Mouse (Mus musculus) hindbrain, postnatal 0 days (tissue): Measurements from ENCODE around the gene Cd163l1. TPM values are rescaled to one million over a fixed set of nuclear protein-coding genes. Genes with fewer than 3 reads are reported as not detected.
A peak's percentile ranks its signal among the peaks of the same experiment; 100 is the strongest.

Experiments
- ATAC-seq: fragments of 200-750 bp; cut with Nextera tagmentation; 2 replicates; pipeline ENCODE4 v1.8.0; 2017; ENCODE audit warnings: mild to moderate bottlenecking, moderate TSS enrichment, moderate library complexity
- DNase-seq: peaks from one replicate; pipeline ENCODE4 v3.0.0-alpha.2; 2015; ENCODE audit warnings: low spot score
- H3K27ac ChIP-seq: fragments of 300-500 bp; sonication (generic); 2 replicates; pipeline ENCODE4 v1.5.1; 2014; ENCODE audit warnings: mild to moderate bottlenecking
- H3K27me3 ChIP-seq: fragments of 300-500 bp; sonication (generic); 2 replicates; pipeline ENCODE4 v1.6.1; 2014; ENCODE audit warnings: low read length, mixed read lengths; ENCODE audit not compliant: insufficient read depth
- H3K36me3 ChIP-seq: fragments of 300-500 bp; sonication (generic); 2 replicates; pipeline ENCODE4 v1.6.1; 2014; ENCODE audit warnings: low read length, mixed read lengths; ENCODE audit not compliant: insufficient read depth
- H3K4me1 ChIP-seq: fragments of 300-500 bp; sonication (generic); 2 replicates; pipeline ENCODE4 v1.6.1; 2014; ENCODE audit warnings: antibody characterized with exemption, low read length, mixed read lengths; ENCODE audit not compliant: insufficient read depth
- H3K4me2 ChIP-seq: fragments of 300-500 bp; sonication (generic); 2 replicates; pipeline ENCODE4 v1.6.1; 2014; ENCODE audit warnings: low read depth, mild to moderate bottlenecking, low read length, moderate library complexity, mixed read lengths
- H3K4me3 ChIP-seq: fragments of 300-500 bp; sonication (generic); 2 replicates; pipeline ENCODE4 v1.5.1; 2014; ENCODE audit warnings: low read length
- H3K9ac ChIP-seq: fragments of 300-500 bp; sonication (generic); replicated peaks from 2 replicates; pipeline ENCODE4 v1.6.1; 2014; ENCODE audit warnings: mild to moderate bottlenecking, low read length, moderate library complexity, mixed read lengths
- H3K9me3 ChIP-seq: fragments of 300-500 bp; sonication (generic); 2 replicates; pipeline ENCODE4 v1.6.1; 2016; ENCODE audit warnings: low read length, mixed read lengths
- CTCF ChIP-seq: IDR thresholded peaks from 2 replicates; pipeline ENCODE4 v1.5.1; 2016; ENCODE audit warnings: antibody characterized with exemption, control low read depth, low read depth
- WGBS: fragments of 180-500 bp; shearing (Covaris S2); extraction: QIAGEN DNeasy Blood & Tissue Kit; methylation state at CpG from one replicate; pipeline ENCODE4 v1.1.7; 2014; 5-methylcytosine and 5-hydroxymethylcytosine counted together
- polyA plus RNA-seq: library from polyadenylated mRNA; unstranded; fragments of >200 nt; fragmentation: Nextera tagmentation; extraction: Ambion mirVana; gene quantifications from 2 replicates; pipeline ENCODE4 v1.2.1, GENCODE M21; 2015
- total RNA-seq: library from RNA; depleted of rRNA; stranded (reverse); fragments of >200 nt; gene quantifications from 2 replicates; pipeline ENCODE4 v1.2.3, GENCODE M21; 2014; rRNA removed

Cd163l1 gene
- total RNA-seq (not detected in 2 replicates), polyA plus RNA-seq (not detected in 2 replicates)

DNA sequence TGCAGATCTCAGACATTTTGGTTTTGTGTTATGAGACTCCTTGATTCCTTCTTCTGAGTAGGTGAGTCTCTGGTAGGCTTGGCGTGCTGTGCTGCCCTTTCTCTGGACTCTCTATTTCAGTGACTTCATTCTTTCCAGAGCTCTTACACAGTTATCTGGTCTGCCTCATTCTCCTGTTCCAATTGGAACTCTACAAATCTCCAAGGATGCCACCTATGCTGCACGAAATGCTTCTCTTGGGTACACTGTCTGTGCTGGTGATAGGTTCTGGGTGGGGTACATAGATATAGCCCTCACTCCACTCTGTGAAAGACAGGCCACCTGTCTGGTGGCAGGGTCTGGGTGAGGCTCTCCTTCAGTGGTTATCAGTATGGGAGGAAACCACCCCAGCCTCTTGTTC is at the start of gene Cd163l1:
Gene Cd163l1, plus strand, starts transcription at position 301 of the 400 bp plus-strand sequence.
- WGBS = 84% methylated on average over 2 of the region's 2 CpGs

DNA sequence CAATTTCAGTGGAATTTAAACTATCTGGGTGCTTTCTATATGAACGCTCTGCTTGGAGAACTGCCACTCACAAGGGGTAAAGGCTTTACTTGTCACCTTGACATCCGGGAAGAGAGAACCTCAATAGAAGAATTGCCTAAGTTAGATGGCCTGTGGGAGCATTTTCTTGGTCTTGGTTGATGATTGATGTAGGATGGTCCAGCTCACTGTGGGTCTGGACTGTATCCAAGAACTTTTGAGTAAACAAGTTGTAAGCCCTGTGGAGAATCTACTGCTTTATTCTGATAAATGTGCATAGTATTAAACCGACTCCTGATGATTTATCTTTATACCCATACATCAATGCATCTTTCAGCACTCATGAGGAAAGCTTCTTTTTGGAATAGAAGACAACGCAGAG is 48.7 kb upstream of the Cd163l1 start:
- Histone ChIP-seq H3K4me2 (no peak overlapping the region), H3K4me3 (no peak overlapping the region), H3K36me3 (no peaks in the 10 kb centered on the region), H3K27ac (no peak overlapping the region), H3K9ac (no peak overlapping the region), H3K27me3 (no peaks in the 10 kb centered on the region), H3K9me3 (no peaks in the 10 kb centered on the region), H3K4me1 (no peaks in the 10 kb centered on the region)
- no peak for DNase-seq
- ATAC-seq = no peak
- TF ChIP-seq CTCF = no peak
- 81% methylated on average over 4 of the region's 4 CpGs for WGBS

More for the DNA sequence above, at the start of gene Cd163l1:
- no peak for TF ChIP-seq CTCF
- H3K27ac ChIP-seq = no peak within 1 kb of the TSS
- no peaks in the 10 kb centered on the region for H3K27me3 ChIP-seq
- no peak for DNase-seq
- no peak within 1 kb of the TSS for H3K9ac ChIP-seq
- no peaks in the 10 kb centered on the region for H3K36me3 ChIP-seq
- H3K4me1 ChIP-seq = no peaks in the 10 kb centered on the region
- H3K4me3 ChIP-seq = no peak within 1 kb of the TSS
- no peaks in the 10 kb centered on the region for H3K9me3 ChIP-seq
- ATAC-seq = no peak
- H3K4me2 ChIP-seq = no peak within 1 kb of the TSS

DNA sequence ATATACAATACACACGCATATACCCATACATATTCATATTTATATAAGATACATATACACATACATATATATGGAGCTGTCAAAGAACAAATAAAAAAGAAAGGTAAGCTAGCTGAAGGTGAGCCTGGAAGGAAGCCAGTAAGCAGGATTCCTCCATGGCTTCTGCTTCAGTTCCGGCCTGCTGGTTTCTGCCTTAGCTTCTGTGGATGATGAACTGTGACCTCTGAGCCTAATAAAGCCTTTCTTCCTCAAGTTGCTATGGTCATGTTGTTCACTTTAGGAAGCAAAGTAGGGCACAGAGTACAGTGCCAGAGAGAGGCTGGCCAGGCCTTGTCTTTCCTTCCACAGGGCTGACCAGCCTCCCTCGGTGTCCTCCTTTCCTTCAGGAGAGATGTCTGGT is 47.2 kb upstream of the Cd163l1 start:
- H3K4me1 ChIP-seq = no peaks in the 10 kb centered on the region
- no peak for DNase-seq

DNA sequence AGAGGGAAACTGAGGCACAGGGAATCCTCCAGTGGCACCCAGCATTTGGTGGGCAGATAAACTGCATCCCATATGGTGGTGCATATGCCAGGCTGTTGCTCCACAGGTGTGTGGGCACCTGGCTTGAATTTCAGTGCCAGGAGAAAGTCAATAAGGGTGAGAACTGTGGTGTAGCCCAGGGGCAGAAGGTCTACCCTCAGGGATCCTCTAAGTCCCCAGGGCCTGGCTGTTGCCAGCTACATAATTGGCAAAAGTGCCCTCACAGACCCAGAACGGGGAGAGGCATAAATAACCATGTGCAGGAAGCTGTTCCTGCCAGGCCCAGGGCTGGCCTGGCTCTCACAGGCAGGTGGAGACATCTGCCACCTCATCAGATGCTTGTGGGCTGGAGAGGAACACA is 45.1 kb upstream of the Cd163l1 start, which contains the start of gene Olfr523:
Gene Olfr523, plus strand, starts transcription at position 282 of the 400 bp plus-strand sequence.
- TF ChIP-seq CTCF = no peak
- no peaks in the 10 kb centered on the region for H3K4me1 ChIP-seq
- no peak within 1 kb of the TSS for H3K4me3 ChIP-seq
- H3K9me3 ChIP-seq = no peaks in the 10 kb centered on the region
- H3K4me2 ChIP-seq = no peak within 1 kb of the TSS
- H3K27me3 ChIP-seq = no peaks in the 10 kb centered on the region
- DNase-seq = peak; percentile 15
- no peak within 1 kb of the TSS for H3K27ac ChIP-seq
- H3K9ac ChIP-seq = no peak within 1 kb of the TSS
- H3K36me3 ChIP-seq = no peaks in the 10 kb centered on the region
- 47% methylated on average over 1 of the region's 1 CpGs for whole genome bisulfite sequencing
- 0 out of 2 replicates have a peak, but pooled peaks have one; percentile 38 for ATAC-seq

More for the DNA sequence above, 47.2 kb upstream of the Cd163l1 start:
- ATAC-seq = no peak
- H3K27ac ChIP-seq = no peak overlapping the region
- H3K4me3 ChIP-seq = no peak overlapping the region
- H3K4me2 ChIP-seq = no peak overlapping the region
- H3K27me3 ChIP-seq = no peaks in the 10 kb centered on the region
- H3K9me3 ChIP-seq = no peaks in the 10 kb centered on the region
- TF ChIP-seq CTCF = no peak
- no peaks in the 10 kb centered on the region for H3K36me3 ChIP-seq
- no peak overlapping the region for H3K9ac ChIP-seq
- 91% methylated on average over 3 of the region's 3 CpGs for WGBS

DNA sequence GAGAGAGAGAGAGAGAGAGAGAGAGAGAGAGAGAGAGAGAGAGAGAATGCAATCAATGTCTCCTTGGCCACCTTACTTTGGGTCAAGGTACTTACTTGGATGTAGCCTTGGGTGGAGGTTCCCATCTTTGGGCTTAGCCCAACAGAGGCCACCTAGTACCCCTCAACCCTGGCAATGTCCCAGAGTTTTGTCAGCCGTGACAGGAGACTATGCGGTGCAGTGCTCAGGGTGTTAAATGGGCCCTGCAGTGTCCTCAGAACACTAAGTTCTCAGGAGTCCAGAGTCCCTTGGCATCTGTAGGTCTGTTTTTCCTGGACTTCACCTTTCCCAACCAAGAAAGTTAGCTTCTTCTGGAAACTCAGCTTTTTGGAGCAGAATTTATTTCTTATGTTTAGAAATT is 38.9 kb upstream of the Cd163l1 start:
- WGBS = 67% methylated on average over 2 of the region's 2 CpGs

DNA sequence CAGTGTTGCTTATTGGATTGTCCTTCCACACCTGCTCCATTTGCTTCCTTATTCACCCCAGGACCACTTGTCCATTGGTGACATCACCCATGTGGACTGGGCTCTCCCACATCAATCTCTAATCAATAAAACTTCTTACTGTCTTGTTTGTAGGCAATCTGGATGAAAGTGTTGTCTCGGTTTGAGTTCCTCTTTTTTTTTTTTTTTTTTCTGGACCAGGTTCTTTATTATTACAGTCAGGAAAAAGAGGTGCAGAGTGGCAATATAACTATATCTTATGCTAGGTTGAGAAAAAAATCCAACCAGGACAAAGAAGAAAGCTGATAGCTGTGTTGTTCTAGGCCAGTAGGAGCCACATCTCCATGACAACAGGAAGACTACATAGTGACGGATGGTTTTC is 37.4 kb upstream of the Cd163l1 start:
- 85% methylated on average over 2 of the region's 2 CpGs for WGBS
- H3K4me3 ChIP-seq = no peak overlapping the region
- H3K9ac ChIP-seq = no peak overlapping the region
- no peak overlapping the region for H3K4me2 ChIP-seq
- DNase-seq (no peak), ATAC-seq (no peak)
- H3K9me3 ChIP-seq = no peaks in the 10 kb centered on the region
- no peak overlapping the region for H3K27ac ChIP-seq
- no peaks in the 10 kb centered on the region for H3K4me1 ChIP-seq
- no peaks in the 10 kb centered on the region for H3K36me3 ChIP-seq
- H3K27me3 ChIP-seq = no peaks in the 10 kb centered on the region
- no peak for TF ChIP-seq CTCF

More for the DNA sequence above, 38.9 kb upstream of the Cd163l1 start:
- no peak overlapping the region for H3K9ac ChIP-seq
- H3K36me3 ChIP-seq = no peaks in the 10 kb centered on the region
- ATAC-seq (no peak), DNase-seq (no peak)
- no peaks in the 10 kb centered on the region for H3K27me3 ChIP-seq
- no peaks in the 10 kb centered on the region for H3K9me3 ChIP-seq
- H3K4me2 ChIP-seq = no peak overlapping the region
- H3K4me1 ChIP-seq = no peaks in the 10 kb centered on the region
- no peak overlapping the region for H3K4me3 ChIP-seq
- TF ChIP-seq CTCF = no peak
- H3K27ac ChIP-seq = no peak overlapping the region

DNA sequence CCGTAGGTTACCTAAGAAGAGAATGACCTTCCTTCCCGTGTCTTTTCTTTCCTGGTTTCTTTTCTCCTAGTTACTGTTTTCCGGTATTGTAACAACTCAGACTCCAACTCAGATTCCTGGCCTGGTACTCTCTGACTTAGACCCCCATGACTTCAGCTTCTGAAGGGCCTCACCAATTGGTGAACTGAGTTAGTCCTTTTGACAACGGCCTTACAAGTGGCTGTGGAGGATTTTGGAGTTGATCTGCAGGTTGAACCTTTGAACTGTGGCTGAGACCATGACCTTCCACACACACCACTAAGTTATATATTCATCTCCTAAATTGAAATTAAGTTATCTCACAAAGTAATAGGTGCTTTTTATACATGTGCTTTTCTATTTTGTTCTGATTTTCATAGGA is 33.9 kb upstream of the Cd163l1 start:
- ATAC-seq = no peak
- 89% methylated on average over 4 of the region's 4 CpGs for WGBS
- no peak overlapping the region for H3K4me2 ChIP-seq

More for the DNA sequence above, 33.9 kb upstream of the Cd163l1 start:
- no peaks in the 10 kb centered on the region for H3K36me3 ChIP-seq
- H3K9ac ChIP-seq = no peak overlapping the region
- H3K27me3 ChIP-seq = no peaks in the 10 kb centered on the region
- DNase-seq = no peak
- H3K9me3 ChIP-seq = no peaks in the 10 kb centered on the region
- H3K4me1 ChIP-seq = no peaks in the 10 kb centered on the region
- H3K27ac ChIP-seq = no peak overlapping the region
- no peak overlapping the region for H3K4me3 ChIP-seq
- TF ChIP-seq CTCF = no peak
